Mouse (Mus musculus) E14TG2a.4 (cell line): Measurements from ENCODE around the gene Mad1l1.
A peak's percentile ranks its signal among the peaks of the same experiment; 100 is the strongest.
"Not testable (repeated sequence)": the region's sequence is repeated elsewhere in the genome, so short reads cannot be mapped to it uniquely, and the experiment has no call there.

Source experiments
- H3K27me3 ChIP-seq: 2 replicates; pipeline ENCODE4 v1.6.1; 2014; ENCODE audit warnings: low read length, control low read depth; ENCODE audit not compliant: insufficient read depth
- H3K36me3 ChIP-seq: 2 replicates; pipeline ENCODE4 v1.6.1; 2014; ENCODE audit warnings: low read length, control low read depth; ENCODE audit not compliant: insufficient read depth
- H3K4me1 ChIP-seq: replicated peaks from 2 replicates; pipeline ENCODE4 v1.6.1; 2014; ENCODE audit warnings: low read depth, low read length, control low read depth
- H3K4me3 ChIP-seq: replicated peaks from 2 replicates; pipeline ENCODE4 v1.5.1; 2014; ENCODE audit warnings: mild to moderate bottlenecking, low read length
- H3K9me3 ChIP-seq: 2 replicates; pipeline ENCODE4 v1.6.1; 2014; ENCODE audit warnings: low read length, control low read depth
- CTCF ChIP-seq: conservative IDR thresholded peaks from 2 replicates; pipeline ENCODE4 v1.5.1; 2014; ENCODE audit warnings: low read length
- NANOG ChIP-seq: IDR thresholded peaks from 2 replicates; pipeline ENCODE4 v1.6.1; 2014; ENCODE audit warnings: borderline replicate concordance, low read length, mixed read lengths
- POU5F1 ChIP-seq: IDR thresholded peaks from 2 replicates; pipeline ENCODE4 v1.6.1; 2014; ENCODE audit warnings: low read length, borderline replicate concordance

Gene Mad1l1

GRCm38 (mm10) chr5:140321042-140321755, at the start of gene Mad1l1, which contains the start of gene Nudt1:
TSS of gene Mad1l1 (minus strand) at chr5:140321552.
TSS of gene Nudt1 (plus strand) at chr5:140321656.
- H3K27me3 ChIP-seq, result no peaks in the 10 kb centered on the region
- H3K9me3 ChIP-seq, result no peaks in the 10 kb centered on the region
- H3K36me3 ChIP-seq, result peaks cover 37% of the 10 kb centered on the region
- peak within 1 kb of the TSS; percentile 96 for H3K4me3 ChIP-seq
- TF ChIP-seq POU5F1, result no peak
- TF ChIP-seq CTCF, result no peak
- no peak for TF ChIP-seq NANOG
- H3K4me1 ChIP-seq, result peaks cover 63% of the 10 kb centered on the region

- H3K36me3 ChIP-seq, result 0 out of 2 replicates have a peak, but pooled peaks cover 1% of the 10 kb centered on the region
- peaks cover 8% of the 10 kb centered on the region; the same call in 1 of the 2 replicates for H3K9me3 ChIP-seq
- TF ChIP-seq POU5F1 (no peak), NANOG (no peak), CTCF (no peak)
- no peaks in the 10 kb centered on the region for H3K27me3 ChIP-seq
- H3K4me3 ChIP-seq, result no peak overlapping the region
- peaks cover 71% of the 10 kb centered on the region for H3K4me1 ChIP-seq
Observed at GRCm38 (mm10) chr5:140370446-140371254, 49.3 kb upstream of the Mad1l1 start.

- peaks cover 72% of the 10 kb centered on the region for H3K4me1 ChIP-seq
- 0 out of 2 replicates have a peak, but pooled peaks cover 7% of the 10 kb centered on the region for H3K36me3 ChIP-seq
Observed at GRCm38 (mm10) chr5:140369466-140369865, 48.1 kb upstream of the Mad1l1 start.

GRCm38 (mm10) chr5:140368926-140369325, 47.6 kb upstream of the Mad1l1 start:
- Histone ChIP-seq H3K9me3 (peaks cover 8% of the 10 kb centered on the region; the same call in 1 of the 2 replicates), H3K4me1 (peaks cover 66% of the 10 kb centered on the region), H3K4me3 (no peak overlapping the region), H3K36me3 (0 out of 2 replicates have a peak, but pooled peaks cover 7% of the 10 kb centered on the region), H3K27me3 (no peaks in the 10 kb centered on the region)
- TF ChIP-seq NANOG (no peak), CTCF (no peak)

More at GRCm38 (mm10) chr5:140369466-140369865, 48.1 kb upstream of the Mad1l1 start:
- Histone ChIP-seq H3K9me3 (peaks cover 8% of the 10 kb centered on the region; the same call in 1 of the 2 replicates), H3K27me3 (no peaks in the 10 kb centered on the region), H3K4me3 (no peak overlapping the region)
- TF ChIP-seq NANOG (no peak), CTCF (no peak), POU5F1 (no peak)

- not testable (repeated sequence) for H3K4me3 ChIP-seq, H3K36me3 ChIP-seq, H3K9me3 ChIP-seq, H3K27me3 ChIP-seq
- peaks cover 59% of the 10 kb centered on the region for H3K4me1 ChIP-seq
Observed at GRCm38 (mm10) chr5:140368126-140368525, 46.8 kb upstream of the Mad1l1 start.

GRCm38 (mm10) chr5:140364415-140364814, 43.1 kb upstream of the Mad1l1 start:
- peaks cover 8% of the 10 kb centered on the region; the same call in 1 of the 2 replicates for H3K9me3 ChIP-seq
- peaks cover 26% of the 10 kb centered on the region for H3K36me3 ChIP-seq
- TF ChIP-seq NANOG, result no peak
- H3K27me3 ChIP-seq, result no peaks in the 10 kb centered on the region
- no peak overlapping the region for H3K4me3 ChIP-seq
- peaks cover 60% of the 10 kb centered on the region for H3K4me1 ChIP-seq

GRCm38 (mm10) chr5:140359930-140360674, 38.8 kb upstream of the Mad1l1 start:
- H3K27me3 ChIP-seq, result no peaks in the 10 kb centered on the region
- no peaks in the 10 kb centered on the region for H3K9me3 ChIP-seq
- TF ChIP-seq POU5F1 (no peak), CTCF (no peak), NANOG (no peak)
- H3K36me3 ChIP-seq, result peaks cover 61% of the 10 kb centered on the region
- H3K4me1 ChIP-seq, result peaks cover 42% of the 10 kb centered on the region
- no peak overlapping the region for H3K4me3 ChIP-seq

GRCm38 (mm10) chr5:140357466-140357865, 36.1 kb upstream of the Mad1l1 start:
- Histone ChIP-seq H3K4me1 (peaks cover 38% of the 10 kb centered on the region), H3K9me3 (no peaks in the 10 kb centered on the region), H3K4me3 (no peak overlapping the region), H3K36me3 (peaks cover 87% of the 10 kb centered on the region), H3K27me3 (no peaks in the 10 kb centered on the region)
- no peak for TF ChIP-seq POU5F1
